Mouse (Mus musculus) limb, embryonic 13.5 days (tissue): ENCODE data around the gene Samm50. TPM values are rescaled to one million over a fixed set of nuclear protein-coding genes. Genes with fewer than 3 reads are reported as not detected.

Source experiments
- microRNA-seq: library from miRNA; unstranded; fragments of <30 nt; microRNA quantifications from one replicate; pipeline ENCODE4, GENCODE M21; 2016
- polyA plus RNA-seq: library from polyadenylated mRNA; unstranded; fragments of >200 nt; fragmentation: Nextera tagmentation; extraction: Ambion mirVana; gene quantifications from 2 replicates; pipeline ENCODE4 v1.2.1, GENCODE M21; 2015

Gene Samm50
- polyA plus RNA-seq, 1 experiment from 2014 or later, result 101 TPM

Small RNA genes within 50 kb of the gene (microRNA-seq; reads per million reads assigned to microRNA genes)
- gene Mir6392, result not detected

Other genes starting within 250 kb of the Samm50 start
- gene Efcab6, start 126.9 kb upstream of the Samm50 start, polyA plus RNA-seq, result 0.27 TPM in 1 of 2 replicates, not detected in the other
- gene Sult4a1, start 86.5 kb upstream of the Samm50 start, polyA plus RNA-seq, result 3.3 and 3.4 TPM in 2 replicates
- gene Pnpla5, start 69.1 kb upstream of the Samm50 start, polyA plus RNA-seq, result not detected in 2 replicates
- 0.59 and 0.94 TPM in 2 replicates for gene Pnpla3, start 24.4 kb upstream of the Samm50 start, polyA plus RNA-seq
- gene Parvb, start 39.8 kb downstream of the Samm50 start, polyA plus RNA-seq, result 3.5 and 3.7 TPM in 2 replicates
- 1.6 and 2.0 TPM in 2 replicates for gene Parvg, start 131.8 kb downstream of the Samm50 start, polyA plus RNA-seq